Mouse (Mus musculus) lung, embryonic 16.5 days (tissue): ENCODE measurements around the gene Gpr179. TPM values are rescaled to one million over a fixed set of nuclear protein-coding genes. Genes with fewer than 3 reads are reported as not detected.
A peak's percentile ranks its signal among the peaks of the same experiment; 100 is the strongest.
"Not testable (repeated sequence)": the region's sequence is repeated elsewhere in the genome, so short reads cannot be mapped to it uniquely, and the experiment has no call there.

Source experiments
- ATAC-seq: fragments of 200-750 bp; cut with Nextera tagmentation; 2 replicates; pipeline ENCODE4 v1.8.0; 2017; ENCODE audit warnings: low read depth, mild to moderate bottlenecking, moderate library complexity
- H3K27ac ChIP-seq: fragments of 300-500 bp; sonication (generic); 2 replicates; pipeline ENCODE4 v1.5.1; 2014; ENCODE audit warnings: mild to moderate bottlenecking, control low read depth, low read length
- H3K27me3 ChIP-seq: fragments of 300-500 bp; sonication (generic); 2 replicates; pipeline ENCODE4 v1.6.1; 2014; ENCODE audit warnings: low read depth, low read length, mixed read lengths; ENCODE audit not compliant: control insufficient read depth, insufficient read depth
- H3K36me3 ChIP-seq: fragments of 300-500 bp; sonication (generic); 2 replicates; pipeline ENCODE4 v1.6.1; 2014; ENCODE audit warnings: low read length; ENCODE audit not compliant: control insufficient read depth, insufficient read depth
- H3K4me1 ChIP-seq: fragments of 300-500 bp; sonication (generic); replicated peaks from 2 replicates; pipeline ENCODE4 v1.6.1; 2014; ENCODE audit warnings: low read length, mixed read lengths; ENCODE audit not compliant: control insufficient read depth, insufficient read depth
- H3K4me2 ChIP-seq: fragments of 300-500 bp; sonication (generic); 2 replicates; pipeline ENCODE4 v1.6.1; 2014; ENCODE audit warnings: low read depth, low read length, control low read depth
- H3K4me3 ChIP-seq: fragments of 300-500 bp; sonication (generic); 2 replicates; pipeline ENCODE4 v1.5.1; 2014; ENCODE audit warnings: mild to moderate bottlenecking, low read length, control low read depth
- H3K9ac ChIP-seq: fragments of 300-500 bp; sonication (generic); 2 replicates; pipeline ENCODE4 v1.6.1; 2014; ENCODE audit warnings: low read length, control low read depth
- H3K9me3 ChIP-seq: fragments of 300-500 bp; sonication (generic); 2 replicates; pipeline ENCODE4 v1.6.1; 2016; ENCODE audit warnings: low read length; ENCODE audit not compliant: control insufficient read depth
- WGBS: fragments of 180-500 bp; shearing (Covaris S2); extraction: QIAGEN DNeasy Blood & Tissue Kit; methylation state at CpG from one replicate; pipeline ENCODE4 v1.1.7; 2014; 5-methylcytosine and 5-hydroxymethylcytosine counted together
- polyA plus RNA-seq: library from polyadenylated mRNA; unstranded; fragments of >200 nt; fragmentation: Nextera tagmentation; extraction: Ambion mirVana; gene quantifications from 2 replicates; pipeline ENCODE4 v1.2.1, GENCODE M21; 2015

The Gpr179 gene
- polyA plus RNA-seq, 1 experiment from 2014 or later = 0.11 TPM

DNA sequence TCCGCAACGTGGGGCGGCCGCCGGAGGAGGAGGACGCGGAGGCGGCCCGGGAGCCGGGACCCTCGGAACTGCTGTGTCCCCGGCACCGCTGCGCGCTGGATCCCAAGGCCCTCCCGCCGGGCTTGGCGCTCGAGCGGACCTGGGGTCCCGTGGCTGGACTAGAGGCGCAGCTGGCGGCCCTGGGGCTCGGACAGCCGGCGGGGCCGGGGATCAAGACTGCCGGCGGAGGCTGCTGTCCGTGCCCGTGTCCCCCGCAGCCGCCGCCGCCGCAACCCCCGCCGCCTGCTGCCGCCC, 10.7 kb upstream of the Gpr179 start:
- no peaks in the 10 kb centered on the region for H3K27me3 ChIP-seq
- H3K9ac ChIP-seq = peak overlapping the region; percentile 97
- H3K27ac ChIP-seq = peak overlapping the region; percentile 87
- no peaks in the 10 kb centered on the region for H3K9me3 ChIP-seq
- no peaks in the 10 kb centered on the region for H3K36me3 ChIP-seq
- WGBS = under 1% methylated on average over 26 of the region's 39 CpGs
- peaks cover 27% of the 10 kb centered on the region for H3K4me1 ChIP-seq
- H3K4me3 ChIP-seq = peak overlapping the region; percentile 99
- ATAC-seq = peak; percentile 52
- peak overlapping the region; percentile 78 for H3K4me2 ChIP-seq

DNA sequence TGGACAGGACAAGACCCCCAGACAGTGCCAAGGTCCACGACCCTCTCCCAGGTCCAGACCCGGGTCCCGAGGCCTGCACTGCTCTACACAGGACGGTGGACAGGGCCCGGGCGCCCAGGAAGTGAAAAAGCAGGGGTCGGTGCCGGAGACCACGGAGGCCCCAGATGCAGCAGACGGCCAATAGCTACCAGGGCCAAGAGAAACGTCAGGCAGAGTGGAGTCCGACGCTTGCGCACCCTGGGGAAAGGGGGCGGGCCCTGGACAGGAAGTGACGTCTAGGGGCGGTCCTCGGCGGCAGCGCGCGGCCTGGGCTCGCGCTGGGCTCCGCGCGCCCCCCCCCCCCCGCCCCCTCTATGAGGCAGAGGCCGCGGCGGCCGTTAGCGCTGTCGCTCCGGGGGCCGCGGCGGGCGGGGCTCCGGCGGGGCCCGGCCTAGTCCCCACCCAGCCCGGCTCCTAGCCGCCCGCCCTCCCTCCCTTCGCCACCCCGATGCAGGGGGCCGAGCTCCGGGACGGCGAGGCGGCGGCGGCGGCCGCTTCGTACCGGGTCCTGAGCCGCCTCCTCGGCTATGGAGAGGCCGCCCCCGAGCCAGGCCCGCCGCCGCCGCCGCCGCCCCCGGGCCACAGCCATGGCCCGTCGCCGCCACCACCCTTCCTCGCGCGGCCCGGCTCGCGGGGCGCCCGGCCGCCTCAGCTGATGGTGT, 10.2 kb upstream of the Gpr179 start, which contains the start of gene Socs7:
Socs7 (plus strand) TSS at position 604 of the 701 bp plus-strand sequence.
- WGBS = 1% methylated on average over 21 of the region's 81 CpGs
- peaks cover 25% of the 10 kb centered on the region for H3K4me1 ChIP-seq
- no peaks in the 10 kb centered on the region for H3K9me3 ChIP-seq
- peak within 1 kb of the TSS; percentile 97 for H3K9ac ChIP-seq
- H3K36me3 ChIP-seq = no peaks in the 10 kb centered on the region
- peak within 1 kb of the TSS; percentile 99 for H3K4me3 ChIP-seq
- peak; percentile 97 for ATAC-seq
- peak within 1 kb of the TSS; percentile 87 for H3K27ac ChIP-seq
- H3K27me3 ChIP-seq = no peaks in the 10 kb centered on the region
- peak within 1 kb of the TSS; percentile 78 for H3K4me2 ChIP-seq

DNA sequence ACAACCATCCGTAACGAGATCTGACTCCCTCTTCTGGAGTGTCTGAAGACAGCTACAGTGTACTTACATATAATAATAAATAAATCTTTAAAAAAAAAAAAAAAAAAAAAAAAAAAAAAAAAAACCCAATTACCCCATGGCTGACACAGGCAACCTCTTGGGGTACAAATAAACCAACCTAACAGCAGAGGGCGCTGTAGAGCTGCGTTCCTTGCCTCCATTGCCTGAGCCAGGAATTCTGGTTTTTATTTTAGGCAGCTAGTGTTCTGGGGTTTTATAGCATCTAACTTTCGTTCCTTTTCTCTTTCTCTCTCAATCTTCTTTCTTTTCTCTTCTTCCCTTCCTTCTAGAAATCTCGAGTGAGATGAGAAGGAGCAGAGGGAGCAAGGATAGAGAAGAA, 5.8 kb upstream of the Gpr179 start:
- not testable (repeated sequence) for H3K4me2 ChIP-seq, H3K27ac ChIP-seq, H3K27me3 ChIP-seq, H3K36me3 ChIP-seq, ATAC-seq, H3K4me3 ChIP-seq, H3K4me1 ChIP-seq, H3K9me3 ChIP-seq, H3K9ac ChIP-seq
- WGBS = 15% methylated on average over 4 of the region's 6 CpGs

DNA sequence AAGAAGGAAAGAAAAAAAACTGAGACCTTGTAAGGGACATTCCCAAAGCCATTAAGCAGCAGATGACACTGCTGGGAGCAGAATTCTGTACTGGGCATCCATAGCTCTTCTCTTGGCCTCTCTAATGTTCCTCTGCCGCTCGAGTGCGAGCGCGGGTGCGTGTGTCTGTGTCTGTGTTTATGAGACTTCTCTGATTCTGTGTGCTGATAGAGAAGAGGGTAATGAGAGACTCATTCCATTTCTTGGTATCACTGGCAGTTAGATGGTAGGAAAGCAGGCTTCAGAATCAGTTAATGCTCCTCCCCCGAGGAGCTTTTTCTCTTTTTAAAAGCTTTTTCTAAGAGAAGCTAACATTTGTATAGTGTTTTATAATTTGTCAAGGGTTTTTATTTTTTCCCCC, 3.4 kb upstream of the Gpr179 start:
- H3K27me3 ChIP-seq = no peaks in the 10 kb centered on the region
- no peak overlapping the region for H3K4me2 ChIP-seq
- no peak overlapping the region for H3K9ac ChIP-seq
- H3K9me3 ChIP-seq = no peaks in the 10 kb centered on the region
- no peak overlapping the region for H3K4me3 ChIP-seq
- 81% methylated on average over 7 of the region's 7 CpGs for WGBS
- H3K36me3 ChIP-seq = no peaks in the 10 kb centered on the region
- H3K4me1 ChIP-seq = peaks cover 2% of the 10 kb centered on the region
- ATAC-seq = no peak
- H3K27ac ChIP-seq = no peak overlapping the region

DNA sequence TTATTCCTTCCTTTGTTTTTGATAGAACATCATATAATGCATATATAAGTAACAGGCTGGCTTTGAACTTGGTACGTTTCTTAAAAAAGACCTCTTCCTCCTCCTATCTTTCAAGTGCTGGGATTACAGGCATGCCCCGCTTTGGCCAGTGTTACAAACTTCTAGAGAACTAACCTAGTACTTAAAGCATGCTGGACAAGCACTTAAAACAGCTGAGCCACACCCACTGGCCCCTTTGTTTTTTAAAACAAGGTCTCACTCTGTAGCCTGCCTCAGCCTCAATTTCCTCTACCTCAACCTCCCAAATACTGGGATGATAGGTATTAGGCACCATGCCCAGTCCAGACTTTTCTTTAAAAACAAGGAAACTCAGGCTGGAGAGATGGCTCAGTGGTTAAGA, 2.8 kb upstream of the Gpr179 start:
- peaks cover 8% of the 10 kb centered on the region for H3K4me1 ChIP-seq
- 51% methylated on average over 2 of the region's 2 CpGs for WGBS
- no peak overlapping the region for H3K4me2 ChIP-seq
- H3K27ac ChIP-seq = no peak overlapping the region
- H3K27me3 ChIP-seq = no peaks in the 10 kb centered on the region
- H3K4me3 ChIP-seq = no peak overlapping the region
- H3K36me3 ChIP-seq = no peaks in the 10 kb centered on the region
- no peak overlapping the region for H3K9ac ChIP-seq
- no peaks in the 10 kb centered on the region for H3K9me3 ChIP-seq
- no peak for ATAC-seq

DNA sequence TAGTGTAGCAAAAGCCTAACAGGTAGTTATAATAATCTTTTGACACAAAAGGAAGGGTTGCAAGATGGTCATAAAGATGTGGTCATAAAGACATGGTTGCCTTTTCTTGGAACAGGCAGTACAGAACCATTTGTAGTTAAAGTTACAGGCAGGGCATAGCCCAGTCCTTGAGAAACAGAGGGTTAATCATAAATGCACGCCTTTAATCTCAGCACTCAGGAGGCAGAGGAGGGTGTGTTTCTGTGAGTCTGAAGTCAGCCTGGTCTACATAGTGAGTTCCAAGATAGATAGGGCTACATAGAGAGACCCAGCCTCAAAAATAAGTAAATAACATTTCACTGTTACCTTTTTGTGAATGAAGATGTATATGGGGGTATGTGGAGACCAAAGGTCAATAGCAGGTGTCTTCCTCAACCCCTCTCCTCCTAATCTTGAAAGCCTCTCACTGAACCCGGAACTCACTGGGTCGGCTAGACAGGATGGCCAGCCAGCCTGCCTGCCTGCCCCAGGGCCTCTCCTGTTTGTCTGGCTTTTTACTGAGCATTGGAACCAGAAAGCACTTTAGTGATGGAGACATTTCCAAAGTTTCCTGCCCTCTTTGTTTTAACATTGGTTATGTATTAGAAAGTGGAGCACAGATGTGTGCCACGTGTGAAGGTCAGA, 1.2 kb upstream of the Gpr179 start:
- Histone ChIP-seq H3K4me1 (peaks cover 11% of the 10 kb centered on the region), H3K27me3 (no peaks in the 10 kb centered on the region), H3K9me3 (no peaks in the 10 kb centered on the region), H3K27ac (no peak overlapping the region), H3K4me2 (no peak overlapping the region), H3K4me3 (no peak overlapping the region), H3K36me3 (no peaks in the 10 kb centered on the region), H3K9ac (no peak overlapping the region)
- 53% methylated on average over 4 of the region's 4 CpGs for WGBS
- ATAC-seq = no peak

DNA sequence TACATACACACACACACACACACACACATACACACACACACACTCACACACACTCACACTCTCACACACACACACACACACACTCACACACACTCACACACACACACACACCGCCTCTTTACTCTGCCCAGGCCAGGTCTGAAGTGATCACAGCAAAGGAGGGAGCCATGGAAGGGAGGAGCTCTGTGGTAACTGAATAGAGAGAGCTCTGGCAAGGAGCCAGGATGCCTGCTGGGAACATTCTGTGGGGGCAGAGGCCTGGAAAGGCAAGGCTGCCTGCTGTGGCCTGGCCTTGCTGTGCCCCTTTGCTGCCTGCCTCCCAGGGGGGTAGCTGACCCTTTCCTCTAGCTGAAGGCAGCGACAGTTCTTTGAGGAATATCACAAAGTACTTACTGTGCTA, 1.8 kb downstream of the Gpr179 start:
- H3K36me3 ChIP-seq = no peaks in the 10 kb centered on the region
- WGBS = 19% methylated on average over 2 of the region's 2 CpGs
- H3K27me3 ChIP-seq = no peaks in the 10 kb centered on the region
- no peaks in the 10 kb centered on the region for H3K9me3 ChIP-seq
- ATAC-seq = peak; percentile 81
- peak overlapping the region; percentile 78 for H3K27ac ChIP-seq
- H3K4me1 ChIP-seq = peaks cover 11% of the 10 kb centered on the region
- H3K4me2 ChIP-seq = no peak overlapping the region
- no peak overlapping the region for H3K9ac ChIP-seq
- no peak overlapping the region for H3K4me3 ChIP-seq

DNA sequence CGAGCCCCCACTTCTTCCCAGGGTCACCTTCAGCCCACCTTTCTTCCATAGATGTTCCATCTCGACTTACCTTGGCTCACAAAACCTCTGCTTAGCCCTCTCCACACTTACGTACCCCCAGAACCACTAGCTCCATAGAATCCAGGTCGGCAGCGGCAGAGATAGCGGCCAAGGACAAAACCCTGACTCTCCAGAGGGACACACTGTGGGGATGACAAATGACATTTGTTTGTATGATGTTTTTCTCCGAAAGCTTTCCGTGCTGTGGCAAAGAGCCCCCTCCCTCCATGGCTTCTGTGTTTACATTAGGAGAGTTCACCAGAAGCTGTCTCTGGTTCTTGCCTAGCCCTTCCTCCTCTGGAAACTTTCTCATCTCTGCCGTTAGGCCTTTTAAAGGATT, 4.6 kb downstream of the Gpr179 start:
- H3K27me3 ChIP-seq = no peaks in the 10 kb centered on the region
- H3K4me2 ChIP-seq = no peak overlapping the region
- no peak overlapping the region for H3K27ac ChIP-seq
- no peaks in the 10 kb centered on the region for H3K36me3 ChIP-seq
- 68% methylated on average over 9 of the region's 9 CpGs for WGBS
- H3K9me3 ChIP-seq = no peaks in the 10 kb centered on the region
- H3K4me1 ChIP-seq = peaks cover 17% of the 10 kb centered on the region
- H3K4me3 ChIP-seq = no peak overlapping the region
- no peak for ATAC-seq
- H3K9ac ChIP-seq = no peak overlapping the region

DNA sequence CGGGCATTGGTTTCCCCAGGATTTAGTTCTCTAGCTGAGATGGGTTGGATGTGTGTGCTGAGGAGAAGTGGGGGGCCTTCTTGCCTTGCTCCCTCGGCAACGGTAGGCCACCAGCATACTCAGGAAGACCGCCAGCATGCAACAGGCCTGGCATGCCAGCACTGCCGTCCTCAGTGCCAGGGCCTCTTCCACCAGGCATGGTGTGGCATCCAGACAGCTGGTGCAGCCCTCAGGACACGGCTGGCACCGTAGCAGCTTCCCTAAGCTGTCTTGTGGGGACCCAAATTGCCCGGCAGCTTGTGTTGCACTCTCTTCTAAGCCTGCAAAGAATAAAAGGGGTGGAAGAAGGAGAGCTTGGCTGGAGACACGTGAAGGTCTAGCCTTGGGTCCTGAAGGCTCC, 5.5 kb downstream of the Gpr179 start:
- WGBS = 71% methylated on average over 9 of the region's 9 CpGs
- H3K9ac ChIP-seq = no peak overlapping the region
- H3K27ac ChIP-seq = no peak overlapping the region
- no peak overlapping the region for H3K4me3 ChIP-seq
- H3K4me1 ChIP-seq = peaks cover 17% of the 10 kb centered on the region
- no peaks in the 10 kb centered on the region for H3K36me3 ChIP-seq
- H3K27me3 ChIP-seq = no peaks in the 10 kb centered on the region
- ATAC-seq = no peak
- no peak overlapping the region for H3K4me2 ChIP-seq
- no peaks in the 10 kb centered on the region for H3K9me3 ChIP-seq
